Mouse (Mus musculus): ENCODE measurements at regions not wholly inside any gene's neighbourhood (a gene's known extent, or its start where the extent isn't known, plus 50 kb on each side); places are given as distances from the start of the nearest gene placed in this dataset.

DNA sequence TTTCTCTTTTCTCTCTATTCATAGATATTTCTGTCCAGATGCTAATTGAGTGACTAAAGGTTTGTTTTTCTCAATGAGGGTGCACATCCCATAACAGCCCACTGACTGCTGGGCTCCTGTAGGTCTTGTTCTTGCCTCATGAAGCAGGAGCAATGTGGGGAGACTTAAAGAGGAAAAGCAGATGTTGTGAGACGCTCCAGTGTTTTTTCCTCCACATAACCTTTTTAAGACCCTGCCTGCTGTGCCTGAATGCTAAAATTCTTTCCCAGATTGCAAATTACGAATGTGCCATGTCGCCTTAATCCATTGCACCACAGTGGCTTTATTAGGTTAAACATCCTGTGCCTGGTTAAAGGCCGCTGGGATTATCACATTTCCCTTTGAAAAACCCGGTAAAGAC lies 165.5 kb upstream of the Zfhx3 start:
- Histone ChIP-seq H3K4me3 (ENCODE audit: control insufficient read depth, low read depth, low read length) (no peak overlapping the region), H3K27ac (ENCODE audit: control insufficient read depth, insufficient read depth, low read depth, low read length) (no peak overlapping the region), H3K4me1 (ENCODE audit: control insufficient read depth, insufficient read depth, low read length) (no peaks in the 10 kb centered on the region), H3K27me3 (ENCODE audit: control insufficient read depth, insufficient read depth, low read length) (no peaks in the 10 kb centered on the region), H3K36me3 (ENCODE audit: control insufficient read depth, insufficient read depth, low read length) (no peaks in the 10 kb centered on the region)
- TF ChIP-seq POLR2A (IDR thresholded peaks at IDR 0.05; ENCODE audit: control insufficient read depth, low read depth, low read length) (no peak), CTCF (IDR thresholded peaks at IDR 0.05; ENCODE audit: control insufficient read depth, insufficient read depth, insufficient replicate concordance, low read depth, low read length) (no peak)

DNA sequence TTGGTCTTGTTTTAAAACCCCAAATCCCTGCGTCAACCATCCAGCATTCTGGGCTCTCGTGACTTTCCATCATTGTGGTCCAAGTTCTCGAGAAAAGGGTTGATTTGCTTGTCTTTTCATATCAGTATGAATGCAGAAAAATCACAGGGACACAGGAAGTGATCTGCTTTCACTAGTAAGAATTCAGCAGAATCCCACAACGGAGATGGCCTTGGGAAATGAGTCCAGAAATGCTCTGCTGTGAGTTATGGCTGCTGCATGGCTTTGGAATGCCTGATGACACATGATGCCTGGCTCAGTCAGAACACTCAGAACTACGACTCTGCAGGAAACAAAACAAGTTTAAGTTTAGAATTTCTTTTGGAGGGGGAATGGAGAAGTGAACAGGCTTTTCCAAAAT lies 156.7 kb upstream of the Zfhx3 start:
- no peaks in the 10 kb centered on the region for H3K4me1 ChIP-seq (ENCODE audit: control insufficient read depth, insufficient read depth, low read length)
- H3K4me3 ChIP-seq (ENCODE audit: control insufficient read depth, low read depth, low read length) = no peak overlapping the region
- H3K27ac ChIP-seq (ENCODE audit: control insufficient read depth, insufficient read depth, low read depth, low read length) = no peak overlapping the region
- H3K27me3 ChIP-seq (ENCODE audit: control insufficient read depth, insufficient read depth, low read length) = no peaks in the 10 kb centered on the region
- TF ChIP-seq CTCF (IDR thresholded peaks at IDR 0.05; ENCODE audit: control insufficient read depth, insufficient read depth, insufficient replicate concordance, low read depth, low read length) (no peak), POLR2A (IDR thresholded peaks at IDR 0.05; ENCODE audit: control insufficient read depth, low read depth, low read length) (no peak)
- no peaks in the 10 kb centered on the region for H3K36me3 ChIP-seq (ENCODE audit: control insufficient read depth, insufficient read depth, low read length)

DNA sequence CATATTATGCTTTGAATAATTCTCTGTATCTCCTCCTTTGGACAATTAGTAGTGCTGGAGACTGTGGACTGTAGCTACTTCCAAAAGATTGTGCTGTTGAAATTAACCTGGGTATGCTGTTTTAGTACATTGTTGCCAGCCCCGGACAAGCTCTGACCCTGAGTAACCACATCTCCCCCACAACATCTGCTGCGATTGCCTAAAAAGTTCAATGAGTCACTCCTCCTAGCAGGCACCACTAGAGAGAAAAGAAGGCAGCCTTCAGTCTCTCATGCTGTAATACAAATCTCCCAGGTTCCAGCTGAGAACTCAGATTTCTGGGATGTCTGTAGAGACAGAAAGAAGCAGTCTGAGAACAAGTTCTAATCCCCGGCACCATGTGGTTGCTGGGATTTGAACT lies 150.2 kb upstream of the Zfhx3 start:
- Histone ChIP-seq H3K4me1 (ENCODE audit: control insufficient read depth, insufficient read depth, low read length) (no peaks in the 10 kb centered on the region), H3K4me3 (ENCODE audit: control insufficient read depth, low read depth, low read length) (no peak overlapping the region), H3K27me3 (ENCODE audit: control insufficient read depth, insufficient read depth, low read length) (no peaks in the 10 kb centered on the region), H3K36me3 (ENCODE audit: control insufficient read depth, insufficient read depth, low read length) (no peaks in the 10 kb centered on the region), H3K27ac (ENCODE audit: control insufficient read depth, insufficient read depth, low read depth, low read length) (no peak overlapping the region)
- TF ChIP-seq POLR2A (IDR thresholded peaks at IDR 0.05; ENCODE audit: control insufficient read depth, low read depth, low read length) (no peak), CTCF (IDR thresholded peaks at IDR 0.05; ENCODE audit: control insufficient read depth, insufficient read depth, insufficient replicate concordance, low read depth, low read length) (no peak)

DNA sequence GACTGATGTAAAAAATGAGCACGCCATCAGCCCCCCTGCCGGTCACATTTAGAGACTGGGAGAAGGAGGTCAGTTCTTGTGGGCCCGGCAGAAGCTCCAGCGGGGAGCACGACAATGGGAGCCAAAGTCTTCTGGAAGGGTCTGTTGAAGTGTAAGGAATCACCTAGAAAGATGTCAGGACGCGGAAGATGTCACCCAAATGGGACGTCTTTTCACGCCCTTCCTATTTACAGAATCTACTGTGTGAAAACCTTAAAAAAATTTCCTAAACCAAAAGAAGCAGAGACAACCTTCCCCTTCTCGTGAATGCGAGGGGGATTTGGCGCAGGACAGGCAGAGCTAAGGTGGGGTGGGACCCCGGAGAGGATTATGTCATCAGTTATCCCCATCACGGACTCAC lies 127.5 kb upstream of the Zfhx3 start:
- TF ChIP-seq POLR2A (IDR thresholded peaks at IDR 0.05; ENCODE audit: control insufficient read depth, low read depth, low read length) = no peak
- H3K27me3 ChIP-seq (ENCODE audit: control insufficient read depth, insufficient read depth, low read length) = no peaks in the 10 kb centered on the region
- H3K27ac ChIP-seq (ENCODE audit: control insufficient read depth, insufficient read depth, low read depth, low read length) = no peak overlapping the region
- H3K4me1 ChIP-seq (ENCODE audit: control insufficient read depth, insufficient read depth, low read length) = peaks cover 2% of the 10 kb centered on the region; the same call in 1 of the 2 replicates
- no peak overlapping the region for H3K4me3 ChIP-seq (ENCODE audit: control insufficient read depth, low read depth, low read length)
- no peaks in the 10 kb centered on the region for H3K36me3 ChIP-seq (ENCODE audit: control insufficient read depth, insufficient read depth, low read length)

DNA sequence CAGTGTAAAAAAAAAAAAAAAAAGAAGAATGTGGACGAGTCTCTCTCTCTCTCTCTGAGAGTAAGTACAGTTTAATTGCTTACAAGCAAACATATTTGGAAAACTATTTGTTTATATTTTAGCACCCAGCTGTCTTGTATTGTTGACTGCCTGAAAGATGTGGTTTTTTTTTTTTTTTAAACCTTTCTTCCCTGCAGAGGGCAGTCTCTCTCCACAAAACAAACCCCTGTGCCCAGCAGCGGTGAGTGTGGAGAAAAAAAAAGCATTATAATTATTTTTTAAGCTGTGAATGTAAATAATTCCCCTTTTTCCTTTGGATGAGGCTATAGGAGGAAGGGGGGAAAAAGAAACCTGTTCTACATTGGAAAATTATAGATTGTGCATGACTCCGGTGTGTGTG lies 126.7 kb upstream of the Zfhx3 start:
- Histone ChIP-seq H3K27ac (ENCODE audit: control insufficient read depth, insufficient read depth, low read depth, low read length) (no peak overlapping the region), H3K36me3 (ENCODE audit: control insufficient read depth, insufficient read depth, low read length) (no peaks in the 10 kb centered on the region), H3K4me3 (ENCODE audit: control insufficient read depth, low read depth, low read length) (no peak overlapping the region), H3K27me3 (ENCODE audit: control insufficient read depth, insufficient read depth, low read length) (no peaks in the 10 kb centered on the region), H3K4me1 (ENCODE audit: control insufficient read depth, insufficient read depth, low read length) (peaks cover 2% of the 10 kb centered on the region; the same call in 1 of the 2 replicates)
- no peak for TF ChIP-seq CTCF (IDR thresholded peaks at IDR 0.05; ENCODE audit: control insufficient read depth, insufficient read depth, insufficient replicate concordance, low read depth, low read length)
- no peak for TF ChIP-seq POLR2A (IDR thresholded peaks at IDR 0.05; ENCODE audit: control insufficient read depth, low read depth, low read length)

DNA sequence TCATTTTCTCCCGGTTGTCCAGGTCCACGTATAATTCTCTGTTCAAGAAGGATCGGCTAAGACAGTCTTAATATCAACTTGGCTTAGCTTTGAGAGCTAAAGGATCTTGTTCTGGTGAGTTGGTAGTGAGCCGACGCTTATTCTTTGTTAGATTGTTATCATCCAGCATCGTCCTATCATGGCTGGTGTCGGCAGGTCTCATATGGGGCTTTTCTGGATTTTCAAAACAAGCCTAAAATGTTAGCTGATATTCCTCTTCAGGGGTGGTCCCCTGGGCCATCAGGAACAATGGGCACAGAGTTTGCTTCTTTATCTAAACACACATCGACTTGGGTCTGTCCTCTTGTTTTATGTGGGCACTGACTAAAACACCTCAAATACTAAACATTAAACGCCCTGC lies 124.6 kb upstream of the Zfhx3 start:
- H3K4me1 ChIP-seq (ENCODE audit: control insufficient read depth, insufficient read depth, low read length) = peaks cover 2% of the 10 kb centered on the region; the same call in 1 of the 2 replicates
- H3K27ac ChIP-seq (ENCODE audit: control insufficient read depth, insufficient read depth, low read depth, low read length) = no peak overlapping the region
- no peaks in the 10 kb centered on the region for H3K27me3 ChIP-seq (ENCODE audit: control insufficient read depth, insufficient read depth, low read length)
- H3K4me3 ChIP-seq (ENCODE audit: control insufficient read depth, low read depth, low read length) = no peak overlapping the region
- TF ChIP-seq POLR2A (IDR thresholded peaks at IDR 0.05; ENCODE audit: control insufficient read depth, low read depth, low read length) (no peak), CTCF (IDR thresholded peaks at IDR 0.05; ENCODE audit: control insufficient read depth, insufficient read depth, insufficient replicate concordance, low read depth, low read length) (no peak)
- no peaks in the 10 kb centered on the region for H3K36me3 ChIP-seq (ENCODE audit: control insufficient read depth, insufficient read depth, low read length)

DNA sequence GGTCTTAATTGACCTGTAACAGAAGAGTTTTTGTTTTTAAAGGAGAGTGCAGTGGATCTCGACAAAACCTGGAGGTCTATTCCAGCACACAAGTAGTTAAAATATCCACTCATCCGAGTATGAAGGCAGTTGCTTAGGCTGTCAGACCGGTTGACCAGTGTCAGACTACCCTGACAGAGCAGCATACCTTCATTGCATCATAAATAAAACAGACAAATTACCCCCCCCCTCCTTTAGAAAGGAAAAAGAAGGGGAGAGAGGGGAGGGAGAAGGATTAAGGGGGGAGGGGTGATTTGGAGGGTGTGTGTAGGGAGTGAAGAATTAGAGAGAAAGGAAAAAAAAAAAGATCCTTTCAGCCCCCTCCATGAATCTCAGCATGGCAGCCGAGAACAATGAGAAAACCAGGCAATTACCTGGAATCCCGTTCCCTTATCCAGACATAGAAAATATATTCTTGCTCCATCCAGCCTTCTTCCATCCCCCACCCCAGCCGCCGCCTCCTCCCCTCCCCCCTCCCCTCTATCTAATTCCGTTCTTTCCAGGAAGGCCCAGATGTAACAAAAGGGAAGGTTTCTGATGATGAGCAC lies 122.2 kb upstream of the Zfhx3 start:
- TF ChIP-seq POLR2A (IDR thresholded peaks at IDR 0.05; ENCODE audit: control insufficient read depth, low read depth, low read length) (no peak), CTCF (IDR thresholded peaks at IDR 0.05; ENCODE audit: control insufficient read depth, insufficient read depth, insufficient replicate concordance, low read depth, low read length) (no peak)
- Histone ChIP-seq H3K27ac (ENCODE audit: control insufficient read depth, insufficient read depth, low read depth, low read length) (no peak overlapping the region), H3K4me3 (ENCODE audit: control insufficient read depth, low read depth, low read length) (no peak overlapping the region), H3K36me3 (ENCODE audit: control insufficient read depth, insufficient read depth, low read length) (no peaks in the 10 kb centered on the region), H3K4me1 (ENCODE audit: control insufficient read depth, insufficient read depth, low read length) (peaks cover 5% of the 10 kb centered on the region), H3K27me3 (ENCODE audit: control insufficient read depth, insufficient read depth, low read length) (no peaks in the 10 kb centered on the region)

DNA sequence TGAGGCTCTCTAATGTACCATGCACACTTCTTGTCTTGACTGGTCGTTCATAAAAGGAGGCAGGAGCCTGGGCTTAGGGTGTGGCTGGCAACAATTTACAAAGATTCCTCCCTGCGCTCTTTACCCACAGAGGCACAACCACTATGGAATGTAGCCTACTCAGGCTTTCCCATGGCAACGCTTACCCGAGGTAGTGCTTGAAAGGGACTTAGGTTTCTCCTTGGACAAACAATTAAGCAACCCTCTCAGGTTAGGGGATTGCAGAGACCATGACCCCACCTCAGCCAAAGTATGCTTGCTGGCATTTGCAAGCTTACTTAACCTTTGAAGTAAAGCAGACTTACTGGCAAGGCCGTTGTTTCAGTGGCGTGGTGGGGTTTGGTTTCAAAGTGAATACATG lies 120.9 kb upstream of the Zfhx3 start:
- no peak overlapping the region for H3K27ac ChIP-seq (ENCODE audit: control insufficient read depth, insufficient read depth, low read depth, low read length)
- H3K4me1 ChIP-seq (ENCODE audit: control insufficient read depth, insufficient read depth, low read length) = peaks cover 3% of the 10 kb centered on the region; the same call in 1 of the 2 replicates

More for the DNA sequence above, 120.9 kb upstream of the Zfhx3 start:
- Histone ChIP-seq H3K27me3 (ENCODE audit: control insufficient read depth, insufficient read depth, low read length) (no peaks in the 10 kb centered on the region), H3K36me3 (ENCODE audit: control insufficient read depth, insufficient read depth, low read length) (no peaks in the 10 kb centered on the region), H3K4me3 (ENCODE audit: control insufficient read depth, low read depth, low read length) (no peak overlapping the region)
- TF ChIP-seq POLR2A (IDR thresholded peaks at IDR 0.05; ENCODE audit: control insufficient read depth, low read depth, low read length) (no peak), CTCF (IDR thresholded peaks at IDR 0.05; ENCODE audit: control insufficient read depth, insufficient read depth, insufficient replicate concordance, low read depth, low read length) (no peak)
